Mouse (Mus musculus): ENCODE measurements around the gene Capn2.

- TF ChIP-seq POLR2A (IDR thresholded peaks at IDR 0.05; ENCODE audit: extremely low read depth, insufficient read depth, low read length): no peak
- no peak for TF ChIP-seq CTCF (IDR thresholded peaks at IDR 0.05; ENCODE audit: extremely low read depth, insufficient read depth, low read length)
Observed at GRCm38 (mm10) chr1:182533583-182533982, 16.2 kb upstream of the Capn2 start.

Data from cortical plate, adult 2 months (tissue).